Mouse (Mus musculus) cortical plate, adult 2 months (tissue): Measurements from ENCODE around the gene Nhlrc3.

ENCODE experiments used
- CTCF ChIP-seq: fragments of 200-500 bp; IDR thresholded peaks from 2 replicates; pipeline ENCODE4 v1.5.1; 2011; ENCODE audit warnings: mild to moderate bottlenecking, control low read depth, low read length; ENCODE audit not compliant: insufficient read depth; ENCODE audit errors: extremely low read depth
- POLR2A ChIP-seq: fragments of 200-500 bp; IDR thresholded peaks from 2 replicates; pipeline ENCODE4 v1.6.1; 2011; ENCODE audit warnings: mild to moderate bottlenecking, low read length, control low read depth; ENCODE audit not compliant: insufficient read depth; ENCODE audit errors: extremely low read depth

DNA sequence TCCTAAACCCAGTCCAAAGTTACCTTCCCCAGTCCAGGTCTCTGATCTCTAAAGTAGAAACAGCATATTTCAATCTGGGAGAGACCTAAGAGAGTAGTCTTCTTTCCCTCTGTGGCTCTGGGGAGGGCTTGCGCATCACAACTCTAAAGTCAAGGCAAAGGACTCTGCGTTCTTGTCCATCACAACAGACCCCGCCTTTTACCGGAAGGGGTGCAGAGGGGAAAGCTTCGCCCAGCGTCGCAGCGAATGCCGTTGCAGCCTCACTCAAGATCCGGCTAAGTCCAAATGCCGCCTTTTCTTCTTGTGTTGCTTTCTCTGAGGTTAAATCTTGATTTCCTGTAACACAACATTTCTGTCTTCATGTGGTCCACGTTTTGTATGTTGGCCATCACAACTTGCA is 41.5 kb downstream of the Nhlrc3 start:
- no peak for TF ChIP-seq CTCF
- no peak for TF ChIP-seq POLR2A
